Mouse (Mus musculus): ENCODE data around the gene Rbm6. TPM values are rescaled to one million over a fixed set of nuclear protein-coding genes. Genes with fewer than 3 reads are reported as not detected.

The Rbm6 gene
- polyA plus RNA-seq, 1 experiment from 2014 or later: 26.6 TPM

GRCm38 (mm10) chr9:107747310-107747709, 125.7 kb downstream of the Rbm6 start:
- WGBS (ENCODE audit: insufficient replicate concordance): 70% methylated on average over 1 of the region's 1 CpGs
- H3K27ac ChIP-seq (ENCODE audit: low read length): no peak overlapping the region
- no peak for ATAC-seq (ENCODE audit: low read depth)

GRCm38 (mm10) chr9:107746679-107747078, 126.4 kb downstream of the Rbm6 start:
- no peak overlapping the region for H3K4me2 ChIP-seq (ENCODE audit: low read depth, low read length)
- no peak for ATAC-seq (ENCODE audit: low read depth)
- H3K4me3 ChIP-seq (ENCODE audit: low read depth, low read length): no peak overlapping the region
- peaks cover 97% of the 10 kb centered on the region for H3K36me3 ChIP-seq (ENCODE audit: control insufficient read depth, insufficient read depth)
- H3K27me3 ChIP-seq (ENCODE audit: control insufficient read depth, insufficient read depth, low read depth, low read length): no peaks in the 10 kb centered on the region
- H3K4me1 ChIP-seq (ENCODE audit: control insufficient read depth, low read depth, low read length): no peaks in the 10 kb centered on the region
- H3K27ac ChIP-seq (ENCODE audit: low read length): no peak overlapping the region
- 86% methylated on average over 3 of the region's 3 CpGs for WGBS (ENCODE audit: insufficient replicate concordance)
- H3K9ac ChIP-seq (ENCODE audit: low read depth, low read length): no peak overlapping the region
- no peaks in the 10 kb centered on the region for H3K9me3 ChIP-seq (replicated peaks; ENCODE audit: control insufficient read depth, low read length)

More at GRCm38 (mm10) chr9:107747310-107747709, 125.7 kb downstream of the Rbm6 start:
- Histone ChIP-seq H3K9me3 (replicated peaks; ENCODE audit: control insufficient read depth, low read length) (no peaks in the 10 kb centered on the region), H3K4me1 (ENCODE audit: control insufficient read depth, low read depth, low read length) (no peaks in the 10 kb centered on the region), H3K4me3 (ENCODE audit: low read depth, low read length) (no peak overlapping the region), H3K36me3 (ENCODE audit: control insufficient read depth, insufficient read depth) (peaks cover 97% of the 10 kb centered on the region), H3K27me3 (ENCODE audit: control insufficient read depth, insufficient read depth, low read depth, low read length) (no peaks in the 10 kb centered on the region), H3K4me2 (ENCODE audit: low read depth, low read length) (no peak overlapping the region), H3K9ac (ENCODE audit: low read depth, low read length) (no peak overlapping the region)

- 86% methylated on average over 6 of the region's 6 CpGs for whole genome bisulfite sequencing (ENCODE audit: insufficient replicate concordance)
Measured at GRCm38 (mm10) chr9:107744061-107744460, 129.0 kb downstream of the Rbm6 start.

GRCm38 (mm10) chr9:107738841-107739202, 134.2 kb downstream of the Rbm6 start:
- Histone ChIP-seq H3K4me1 (ENCODE audit: control insufficient read depth, low read depth, low read length) (peaks cover 7% of the 10 kb centered on the region; the same call in 1 of the 2 replicates), H3K27ac (ENCODE audit: low read length) (no peak overlapping the region), H3K36me3 (ENCODE audit: control insufficient read depth, insufficient read depth) (peaks cover 49% of the 10 kb centered on the region), H3K27me3 (ENCODE audit: control insufficient read depth, insufficient read depth, low read depth, low read length) (peaks cover 22% of the 10 kb centered on the region), H3K4me3 (ENCODE audit: low read depth, low read length) (no peak overlapping the region), H3K9ac (ENCODE audit: low read depth, low read length) (no peak overlapping the region), H3K4me2 (ENCODE audit: low read depth, low read length) (no peak overlapping the region), H3K9me3 (replicated peaks; ENCODE audit: control insufficient read depth, low read length) (no peaks in the 10 kb centered on the region)
- 63% methylated on average over 4 of the region's 4 CpGs for WGBS (ENCODE audit: insufficient replicate concordance)
- peak; percentile 47 for ATAC-seq (ENCODE audit: low read depth)

More at GRCm38 (mm10) chr9:107744061-107744460, 129.0 kb downstream of the Rbm6 start:
- no peak for ATAC-seq (ENCODE audit: low read depth)
- H3K4me2 ChIP-seq (ENCODE audit: low read depth, low read length): no peak overlapping the region
- no peaks in the 10 kb centered on the region for H3K4me1 ChIP-seq (ENCODE audit: control insufficient read depth, low read depth, low read length)
- no peaks in the 10 kb centered on the region for H3K9me3 ChIP-seq (replicated peaks; ENCODE audit: control insufficient read depth, low read length)
- H3K9ac ChIP-seq (ENCODE audit: low read depth, low read length): no peak overlapping the region
- no peak overlapping the region for H3K4me3 ChIP-seq (ENCODE audit: low read depth, low read length)
- H3K36me3 ChIP-seq (ENCODE audit: control insufficient read depth, insufficient read depth): peaks cover 94% of the 10 kb centered on the region
- H3K27me3 ChIP-seq (ENCODE audit: control insufficient read depth, insufficient read depth, low read depth, low read length): no peaks in the 10 kb centered on the region
- H3K27ac ChIP-seq (ENCODE audit: low read length): no peak overlapping the region

- 19% methylated on average over 7 of the region's 7 CpGs for WGBS (ENCODE audit: insufficient replicate concordance)
- H3K36me3 ChIP-seq (ENCODE audit: control insufficient read depth, insufficient read depth): peaks cover 43% of the 10 kb centered on the region
- H3K27ac ChIP-seq (ENCODE audit: low read length): no peak overlapping the region
- no peak overlapping the region for H3K4me2 ChIP-seq (ENCODE audit: low read depth, low read length)
- H3K9ac ChIP-seq (ENCODE audit: low read depth, low read length): no peak overlapping the region
- no peaks in the 10 kb centered on the region for H3K9me3 ChIP-seq (replicated peaks; ENCODE audit: control insufficient read depth, low read length)
- peaks cover 7% of the 10 kb centered on the region; the same call in 1 of the 2 replicates for H3K4me1 ChIP-seq (ENCODE audit: control insufficient read depth, low read depth, low read length)
- no peak overlapping the region for H3K4me3 ChIP-seq (ENCODE audit: low read depth, low read length)
- peaks cover 22% of the 10 kb centered on the region for H3K27me3 ChIP-seq (ENCODE audit: control insufficient read depth, insufficient read depth, low read depth, low read length)
- peak; percentile 58 for ATAC-seq (ENCODE audit: low read depth)
Measured at GRCm38 (mm10) chr9:107738020-107738840, 134.8 kb downstream of the Rbm6 start.

GRCm38 (mm10) chr9:107736185-107736485, 136.9 kb downstream of the Rbm6 start:
- Histone ChIP-seq H3K36me3 (ENCODE audit: control insufficient read depth, insufficient read depth) (peaks cover 22% of the 10 kb centered on the region), H3K4me1 (ENCODE audit: control insufficient read depth, low read depth, low read length) (peaks cover 7% of the 10 kb centered on the region; the same call in 1 of the 2 replicates), H3K27ac (ENCODE audit: low read length) (no peak overlapping the region), H3K9ac (ENCODE audit: low read depth, low read length) (no peak overlapping the region), H3K4me3 (ENCODE audit: low read depth, low read length) (no peak overlapping the region), H3K4me2 (ENCODE audit: low read depth, low read length) (no peak overlapping the region), H3K27me3 (ENCODE audit: control insufficient read depth, insufficient read depth, low read depth, low read length) (peaks cover 22% of the 10 kb centered on the region), H3K9me3 (replicated peaks; ENCODE audit: control insufficient read depth, low read length) (no peaks in the 10 kb centered on the region)
- WGBS (ENCODE audit: insufficient replicate concordance): 1% methylated on average over 7 of the region's 7 CpGs
- no peak for ATAC-seq (ENCODE audit: low read depth)

- no peak overlapping the region for H3K4me2 ChIP-seq (ENCODE audit: low read depth, low read length)
Measured at GRCm38 (mm10) chr9:107735356-107736184, 137.5 kb downstream of the Rbm6 start.

GRCm38 (mm10) chr9:107734567-107734971, 138.5 kb downstream of the Rbm6 start:
- Histone ChIP-seq H3K27ac (ENCODE audit: low read length) (no peak overlapping the region), H3K9me3 (replicated peaks; ENCODE audit: control insufficient read depth, low read length) (no peaks in the 10 kb centered on the region), H3K27me3 (ENCODE audit: control insufficient read depth, insufficient read depth, low read depth, low read length) (peaks cover 22% of the 10 kb centered on the region), H3K4me1 (ENCODE audit: control insufficient read depth, low read depth, low read length) (peaks cover 7% of the 10 kb centered on the region; the same call in 1 of the 2 replicates), H3K36me3 (ENCODE audit: control insufficient read depth, insufficient read depth) (peaks cover 9% of the 10 kb centered on the region), H3K9ac (ENCODE audit: low read depth, low read length) (no peak overlapping the region), H3K4me3 (ENCODE audit: low read depth, low read length) (no peak overlapping the region), H3K4me2 (ENCODE audit: low read depth, low read length) (no peak overlapping the region)
- no peak for ATAC-seq (ENCODE audit: low read depth)
- 12% methylated on average over 6 of the region's 7 CpGs for WGBS (ENCODE audit: insufficient replicate concordance)

More at GRCm38 (mm10) chr9:107735356-107736184, 137.5 kb downstream of the Rbm6 start:
- no peaks in the 10 kb centered on the region for H3K9me3 ChIP-seq (replicated peaks; ENCODE audit: control insufficient read depth, low read length)
- peaks cover 16% of the 10 kb centered on the region for H3K36me3 ChIP-seq (ENCODE audit: control insufficient read depth, insufficient read depth)
- no peak overlapping the region for H3K4me3 ChIP-seq (ENCODE audit: low read depth, low read length)
- H3K27me3 ChIP-seq (ENCODE audit: control insufficient read depth, insufficient read depth, low read depth, low read length): peaks cover 22% of the 10 kb centered on the region
- H3K9ac ChIP-seq (ENCODE audit: low read depth, low read length): no peak overlapping the region
- H3K4me1 ChIP-seq (ENCODE audit: control insufficient read depth, low read depth, low read length): peaks cover 7% of the 10 kb centered on the region; the same call in 1 of the 2 replicates
- no peak overlapping the region for H3K27ac ChIP-seq (ENCODE audit: low read length)
- no peak for ATAC-seq (ENCODE audit: low read depth)
- 10% methylated on average over 17 of the region's 17 CpGs for WGBS (ENCODE audit: insufficient replicate concordance)

- no peak overlapping the region for H3K27ac ChIP-seq (ENCODE audit: low read length)
- no peaks in the 10 kb centered on the region for H3K9me3 ChIP-seq (replicated peaks; ENCODE audit: control insufficient read depth, low read length)
- H3K9ac ChIP-seq (ENCODE audit: low read depth, low read length): no peak overlapping the region
- ATAC-seq (ENCODE audit: low read depth): no peak
- 0 out of 2 replicates have a peak, but pooled peaks cover 2% of the 10 kb centered on the region for H3K27me3 ChIP-seq (ENCODE audit: control insufficient read depth, insufficient read depth, low read depth, low read length)
- H3K4me1 ChIP-seq (ENCODE audit: control insufficient read depth, low read depth, low read length): no peaks in the 10 kb centered on the region
- no peak overlapping the region for H3K4me3 ChIP-seq (ENCODE audit: low read depth, low read length)
- H3K36me3 ChIP-seq (ENCODE audit: control insufficient read depth, insufficient read depth): no peaks in the 10 kb centered on the region
- no peak overlapping the region for H3K4me2 ChIP-seq (ENCODE audit: low read depth, low read length)
- WGBS (ENCODE audit: insufficient replicate concordance): 52% methylated on average over 3 of the region's 3 CpGs
Measured at GRCm38 (mm10) chr9:107729709-107730108, 143.3 kb downstream of the Rbm6 start.

Data from liver, embryonic 16.5 days (tissue).